Mouse (Mus musculus) adrenal gland, postnatal 10 days (tissue): ENCODE data around the gene Tril. TPM values are rescaled to one million over a fixed set of nuclear protein-coding genes. Genes with fewer than 3 reads are reported as not detected.

ENCODE experiments used
- DNase-seq: peaks from one replicate; pipeline ENCODE4 v3.0.0; 2021; ENCODE audit warnings: mixed read lengths
- long read RNA-seq, 2 experiments: library from polyadenylated mRNA; stranded (forward); transcript quantifications; one replicate each; pipeline ENCODE4 v2.0.0; 2021
- total RNA-seq, 2 experiments: library from RNA; stranded (reverse); gene quantifications; 2 replicates each; pipeline ENCODE4 v1.2.3; 2021

Gene Tril
- 10 to 100 TPM; 14.2 to 17.8 TPM for total RNA-seq
- long read RNA-seq, experiment 1, full-length matches to known transcripts = 17 of 17 reads
- long read RNA-seq, experiment 1, partial matches to known transcripts = 0 of 17 reads
- long read RNA-seq, experiment 1, other reads (novel, unspliced or antisense) = 0 of 17 reads
- long read RNA-seq, experiment 2, full-length matches to known transcripts = 32 of 32 reads
- long read RNA-seq, experiment 2, partial matches to known transcripts = 0 of 32 reads
- long read RNA-seq, experiment 2, other reads (novel, unspliced or antisense) = 0 of 32 reads

GRCm38 (mm10) chr6:53820486-53820985 lies at the start of gene Tril:
Tril (minus strand) TSS chr6:53820830.
- DNase-seq = peak; percentile 83

GRCm38 (mm10) chr6:53863011-53863410 lies 42.4 kb upstream of the Tril start:
- no peak for DNase-seq

- DNase-seq = no peak
Observed at GRCm38 (mm10) chr6:53859106-53859505, 38.5 kb upstream of the Tril start.

- DNase-seq = no peak
Observed at GRCm38 (mm10) chr6:53857822-53858221, 37.2 kb upstream of the Tril start.

GRCm38 (mm10) chr6:53856775-53857174 lies 36.1 kb upstream of the Tril start:
- DNase-seq = no peak

- DNase-seq = peak; percentile 26
Observed at GRCm38 (mm10) chr6:53854971-53855856, 34.6 kb upstream of the Tril start.

GRCm38 (mm10) chr6:53854226-53854625 lies 33.6 kb upstream of the Tril start:
- no peak for DNase-seq

GRCm38 (mm10) chr6:53853546-53853945 lies 32.9 kb upstream of the Tril start:
- DNase-seq = no peak

GRCm38 (mm10) chr6:53844626-53845025 lies 24.0 kb upstream of the Tril start:
- no peak for DNase-seq

- DNase-seq = peak; percentile 69
Observed at GRCm38 (mm10) chr6:53825213-53825612, 4.6 kb upstream of the Tril start.

- DNase-seq = no peak
Observed at GRCm38 (mm10) chr6:53821041-53821501, 441 bp upstream of the Tril start.

GRCm38 (mm10) chr6:53819761-53820485 lies 707 bp downstream of the Tril start:
- DNase-seq = peak; percentile 58

GRCm38 (mm10) chr6:53818732-53819661 lies 1.6 kb downstream of the Tril start:
- peak; percentile 65 for DNase-seq

- DNase-seq = peak; percentile 90
Observed at GRCm38 (mm10) chr6:53818264-53818731, 2.3 kb downstream of the Tril start.

GRCm38 (mm10) chr6:53817763-53818174 lies 2.9 kb downstream of the Tril start:
- peak; percentile 57 for DNase-seq

GRCm38 (mm10) chr6:53816661-53817060 lies 4.0 kb downstream of the Tril start:
- no peak for DNase-seq

- DNase-seq = no peak
Observed at GRCm38 (mm10) chr6:53815691-53816090, 4.9 kb downstream of the Tril start.

- no peak for DNase-seq
Observed at GRCm38 (mm10) chr6:53814214-53814613, 6.4 kb downstream of the Tril start.

GRCm38 (mm10) chr6:53812242-53812641 lies 8.4 kb downstream of the Tril start:
- no peak for DNase-seq

- DNase-seq = no peak
Observed at GRCm38 (mm10) chr6:53808801-53809200, 11.8 kb downstream of the Tril start.

GRCm38 (mm10) chr6:53807185-53807584 lies 13.4 kb downstream of the Tril start:
- DNase-seq = no peak
